Mouse (Mus musculus) kidney, postnatal 4 days (tissue): ENCODE data around the gene Paf1.

Experiments
- DNase-seq, 2 experiments: peaks; one replicate each; pipeline ENCODE4 v3.0.0; 2021; ENCODE audit warnings: mixed read lengths in 2 of 2

Paf1 gene

DNA sequence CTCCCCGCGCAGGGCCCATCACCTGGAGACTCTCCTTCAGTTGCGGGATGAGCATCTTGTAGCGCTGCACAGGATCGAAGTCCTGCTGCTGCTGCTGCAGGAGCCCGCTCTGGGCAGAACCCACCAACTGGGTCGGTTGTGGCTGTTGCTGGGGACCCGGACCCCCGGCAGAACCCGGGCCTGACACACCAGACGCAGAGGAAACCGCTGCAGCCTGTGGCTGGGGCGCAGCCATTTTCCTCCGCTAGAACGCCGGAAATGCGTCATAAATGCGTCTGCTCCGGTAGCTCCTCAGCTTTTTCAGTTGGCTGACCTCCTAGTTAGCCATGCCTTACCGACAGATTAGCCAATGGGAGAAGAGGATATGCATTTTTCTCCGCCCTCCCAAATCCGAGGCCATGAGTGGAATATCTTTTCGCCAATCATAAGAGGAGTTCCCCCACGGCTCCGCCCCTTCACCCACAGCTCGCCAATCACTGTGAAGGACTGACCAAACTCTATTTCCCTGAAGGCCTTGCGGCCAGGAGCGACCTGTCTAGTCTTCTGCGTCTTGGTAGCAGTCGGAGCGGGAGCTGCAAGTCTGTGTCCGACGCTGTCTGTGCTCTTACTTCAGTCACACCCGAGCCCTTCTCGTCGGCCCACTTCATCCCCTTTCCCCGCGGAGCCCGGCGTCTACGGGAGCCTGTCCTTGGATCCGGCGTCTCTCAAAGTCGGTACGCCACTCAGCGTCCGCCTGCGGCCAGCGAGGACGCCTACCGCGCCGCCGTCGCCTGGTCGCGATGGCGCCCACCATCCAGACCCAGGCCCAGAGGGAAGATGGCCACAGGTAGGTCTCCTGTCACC is at the start of gene Paf1, which contains the start of gene Med29:
Gene Paf1 (plus strand): TSS at position 523 of the 843 bp plus-strand sequence.
Gene Med29 (minus strand): TSS at position 280 of the 843 bp plus-strand sequence.
- peak; percentile 94 to 97 for DNase-seq

GRCm38 (mm10) chr7:28344637-28345036 is 48.1 kb upstream of the Paf1 start:
- peak; percentile 78 to 82 for DNase-seq

- no peak for DNase-seq
Observed at GRCm38 (mm10) chr7:28347746-28348145, 45.0 kb upstream of the Paf1 start.

GRCm38 (mm10) chr7:28348601-28349000 is 44.1 kb upstream of the Paf1 start:
- DNase-seq, result no peak

- DNase-seq, result peak; percentile 99
Observed at GRCm38 (mm10) chr7:28350155-28350883, 42.4 kb upstream of the Paf1 start, which contains the start of gene Rps16. Gene Rps16, plus strand, starts transcription at chr7:28350652.

DNA sequence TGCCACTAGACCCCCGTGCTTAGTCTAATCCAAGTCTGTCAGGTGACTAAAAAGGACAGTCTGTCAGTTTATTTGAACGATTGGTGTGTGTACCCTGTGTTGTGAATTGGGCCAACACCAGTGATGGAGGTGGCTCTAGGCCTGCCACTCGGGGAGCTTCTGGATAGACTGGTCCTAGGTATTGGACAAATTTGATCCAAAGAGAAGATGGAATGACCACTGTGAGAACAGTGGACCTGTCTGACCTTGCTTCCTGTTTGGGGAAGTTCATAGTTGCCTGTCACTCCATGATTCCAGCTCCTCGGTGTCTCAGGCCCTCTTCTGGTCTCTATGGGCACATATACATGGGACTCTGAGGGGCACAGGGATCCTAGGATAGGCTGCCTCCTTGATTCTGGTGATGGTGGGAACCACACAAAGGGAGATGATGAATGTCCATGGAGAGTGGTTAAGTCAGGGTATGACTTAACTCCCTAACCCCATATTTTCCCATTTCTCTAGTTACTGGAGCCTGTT is 41.0 kb upstream of the Paf1 start:
- no peak for DNase-seq

GRCm38 (mm10) chr7:28353267-28353666 is 39.5 kb upstream of the Paf1 start:
- peak in 1 of 2 experiments; percentile 47 for DNase-seq

- no peak for DNase-seq
Observed at GRCm38 (mm10) chr7:28354113-28354581, 38.6 kb upstream of the Paf1 start.

GRCm38 (mm10) chr7:28354596-28354995 is 38.2 kb upstream of the Paf1 start:
- no peak for DNase-seq

GRCm38 (mm10) chr7:28355221-28355620 is 37.5 kb upstream of the Paf1 start:
- DNase-seq, result no peak

DNA sequence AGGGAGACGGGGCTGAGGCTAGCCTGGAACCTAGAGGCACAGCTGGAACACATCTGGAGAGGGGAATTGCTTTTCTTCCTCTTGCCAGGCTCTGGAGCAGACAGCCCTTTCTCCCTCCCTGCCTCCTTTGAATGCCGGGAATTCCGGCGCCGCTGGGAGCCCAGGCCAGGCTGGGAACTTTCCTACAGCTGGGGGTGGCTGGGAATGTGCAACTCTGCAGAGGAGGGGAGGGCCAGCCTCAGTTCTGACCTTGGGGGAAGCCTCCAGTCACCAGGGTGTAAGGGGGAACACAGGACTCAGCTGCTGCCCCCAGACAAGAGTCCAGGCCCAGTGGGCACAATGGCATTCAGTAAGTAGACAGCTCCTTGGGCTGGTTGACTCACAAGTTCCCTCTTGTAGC is 35.8 kb upstream of the Paf1 start:
- DNase-seq, result peak; percentile 81 to 88

DNA sequence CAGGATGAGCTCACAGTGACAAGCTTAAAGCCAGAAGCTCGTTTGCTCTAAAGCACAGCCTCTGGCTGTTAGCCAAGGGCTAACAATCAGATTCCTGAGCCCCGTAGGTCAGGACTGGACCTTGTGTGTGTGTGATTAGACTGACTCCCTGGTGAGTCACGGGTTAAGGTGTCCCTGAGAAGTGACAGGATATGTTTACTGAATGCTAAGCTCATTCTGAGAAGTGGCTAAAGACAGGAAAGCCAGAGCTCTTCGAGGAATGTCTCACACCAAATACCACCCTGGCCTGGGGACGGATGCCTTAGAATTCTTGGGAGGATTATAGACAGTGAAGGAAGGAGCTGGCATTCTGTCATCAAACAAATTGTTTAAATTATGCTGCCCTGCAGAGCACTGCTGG is 34.8 kb upstream of the Paf1 start:
- DNase-seq, result peak in 1 of 2 experiments; percentile 47

DNA sequence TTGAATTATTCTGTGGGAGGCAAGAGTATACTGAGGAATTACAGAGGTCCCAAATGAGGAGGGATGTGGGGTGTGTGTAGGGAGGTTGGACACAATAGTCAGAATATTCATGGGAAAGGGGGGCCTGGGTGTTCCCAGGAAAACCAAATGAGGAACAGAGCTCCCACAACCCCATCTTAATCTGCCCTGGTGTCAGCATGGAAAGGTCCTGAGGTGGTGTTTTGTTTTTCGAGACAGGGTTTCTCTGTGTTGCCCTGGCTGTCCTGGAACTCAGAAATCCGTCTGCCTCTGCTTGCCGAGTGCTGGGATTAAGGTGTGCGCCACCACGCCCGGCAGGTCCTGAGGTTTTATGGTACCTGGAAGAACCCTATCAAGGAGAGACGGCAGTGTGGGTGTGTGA is 34.3 kb upstream of the Paf1 start:
- DNase-seq, result no peak

GRCm38 (mm10) chr7:28359854-28360253 is 32.9 kb upstream of the Paf1 start:
- DNase-seq, result peak in 1 of 2 experiments; percentile 33

GRCm38 (mm10) chr7:28360291-28360690 is 32.5 kb upstream of the Paf1 start:
- DNase-seq, result no peak

GRCm38 (mm10) chr7:28361647-28362341 is 31.0 kb upstream of the Paf1 start:
- DNase-seq, result peak in 1 of 2 experiments; percentile 2

- DNase-seq, result peak in 1 of 2 experiments; percentile 4
Observed at GRCm38 (mm10) chr7:28362441-28363060, 30.2 kb upstream of the Paf1 start.

DNA sequence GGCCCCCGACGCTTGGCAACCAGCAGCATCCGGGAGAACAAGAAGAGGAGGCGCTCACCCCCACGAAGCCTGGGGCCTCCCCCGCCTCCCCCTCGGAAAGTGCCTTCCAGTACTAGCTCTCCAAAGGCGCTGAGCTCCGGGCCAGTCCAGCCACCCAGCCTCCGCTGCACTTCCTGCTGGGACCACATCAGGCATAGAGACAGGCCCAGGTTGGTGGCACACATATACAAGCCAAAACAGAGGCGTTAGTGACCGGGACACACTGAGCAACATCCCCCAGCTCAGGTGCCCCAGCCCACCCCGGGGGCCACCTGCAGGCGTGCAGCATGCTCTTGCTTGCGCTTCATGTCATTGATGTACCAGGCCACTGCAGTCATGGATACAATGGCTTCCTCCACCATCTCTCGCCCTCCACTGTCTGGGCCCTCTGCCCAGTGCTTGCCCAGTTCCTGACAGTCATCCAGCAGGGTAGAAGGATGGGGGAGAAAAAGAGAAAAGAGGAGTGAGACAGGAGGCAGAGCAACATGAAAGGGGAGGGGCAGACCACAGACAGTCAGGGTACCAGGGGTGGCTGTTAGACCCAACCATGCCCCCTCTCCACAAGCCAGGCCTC is 25.0 kb upstream of the Paf1 start:
- no peak for DNase-seq

DNA sequence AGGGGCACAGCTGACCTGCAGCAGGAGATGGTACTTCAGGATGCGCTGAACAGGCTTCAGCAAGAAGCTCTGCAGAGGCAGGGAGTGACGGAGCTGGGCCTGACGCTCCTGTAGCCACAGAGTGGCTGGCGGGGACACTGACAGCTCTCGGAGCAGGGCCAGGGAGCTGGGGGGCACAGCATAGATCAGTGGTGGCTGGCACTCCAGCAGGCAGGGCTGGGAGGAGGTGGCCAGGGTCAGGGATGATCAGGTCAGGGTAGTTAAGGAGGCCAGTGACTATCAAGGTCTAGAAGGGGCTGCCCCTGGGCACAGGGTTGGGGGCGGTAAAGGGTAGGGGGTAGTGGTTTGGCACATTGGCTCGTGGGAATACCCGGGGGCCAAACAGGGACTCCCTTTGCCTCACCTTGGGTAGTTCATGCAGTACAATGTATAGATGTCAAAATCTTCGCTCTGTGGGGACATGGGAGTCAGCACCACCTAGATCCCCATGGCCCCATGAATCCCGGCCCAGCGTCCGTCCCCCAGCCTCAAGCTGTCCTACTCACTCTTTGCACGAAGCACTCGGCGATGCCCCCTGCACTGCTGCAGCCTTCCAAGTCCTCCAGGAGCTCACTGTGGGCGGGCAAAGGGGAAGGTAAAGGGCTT is 24.4 kb upstream of the Paf1 start:
- DNase-seq, result no peak

DNA sequence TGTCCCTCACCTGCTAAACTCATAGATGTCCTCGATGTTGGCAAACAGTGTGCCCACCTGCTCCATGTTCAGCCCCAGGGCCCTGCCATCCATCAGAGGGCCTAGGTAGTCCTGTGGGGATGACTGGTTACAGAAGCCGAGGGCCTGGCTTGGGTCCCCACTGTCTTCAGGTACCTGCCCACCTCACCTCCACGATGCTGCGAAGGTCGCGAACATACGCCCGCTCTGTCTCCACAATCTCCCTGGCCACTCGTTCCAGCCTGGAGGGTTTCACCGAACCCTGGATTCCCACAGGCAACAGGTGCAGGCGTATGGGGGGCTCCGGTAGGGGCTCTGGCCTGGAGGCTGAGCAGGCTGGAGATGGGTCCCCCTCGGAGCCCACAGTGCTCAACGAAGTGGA is 22.7 kb upstream of the Paf1 start:
- no peak for DNase-seq

GRCm38 (mm10) chr7:28370977-28371513 is 21.7 kb upstream of the Paf1 start:
- DNase-seq, result peak; percentile 35 to 63
